Mouse (Mus musculus) thymus, adult 2 months (tissue): Measurements from ENCODE around the gene Nfil3.

Experiments
- CTCF ChIP-seq: fragments of 200-500 bp; IDR thresholded peaks from 2 replicates; pipeline ENCODE4 v1.5.1; 2012; ENCODE audit warnings: mild to moderate bottlenecking, control low read depth, low read length, moderate library complexity, borderline replicate concordance; ENCODE audit not compliant: control insufficient read depth, poor library complexity, insufficient read depth; ENCODE audit errors: extremely low read depth
- POLR2A ChIP-seq: fragments of 200-500 bp; IDR thresholded peaks from 2 replicates; pipeline ENCODE4 v1.6.1; 2012; ENCODE audit warnings: mild to moderate bottlenecking, low read length, control low read depth, moderate library complexity; ENCODE audit not compliant: control insufficient read depth, poor library complexity, insufficient read depth; ENCODE audit errors: extremely low read depth

DNA sequence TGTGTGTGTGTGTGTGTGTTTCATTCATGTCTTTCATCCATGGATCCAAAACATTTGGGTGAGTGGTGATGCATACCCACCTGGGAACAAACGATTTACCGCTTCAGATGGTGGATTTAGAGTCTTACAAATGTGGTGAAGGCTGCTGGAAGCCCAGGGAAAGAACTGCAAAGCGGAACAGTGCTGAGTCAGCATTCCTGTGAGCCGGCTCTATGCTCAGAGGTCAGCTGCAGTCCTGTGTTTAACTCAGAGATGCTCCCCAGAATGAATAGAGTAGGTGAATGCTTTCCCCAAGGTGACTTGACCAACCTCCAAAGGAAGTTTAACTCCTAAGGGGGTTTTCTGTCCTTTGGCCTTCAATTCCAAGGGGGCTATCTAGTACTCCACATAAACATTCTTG, 33.3 kb downstream of the Nfil3 start:
- TF ChIP-seq POLR2A (no peak), CTCF (no peak)
